Mouse (Mus musculus): ENCODE data around the gene Glyatl3. TPM values are rescaled to one million over a fixed set of nuclear protein-coding genes. Genes with fewer than 3 reads are reported as not detected.

Glyatl3 gene
- polyA plus RNA-seq (2012; rRNA removed) = not detected in 2 replicates

DNA sequence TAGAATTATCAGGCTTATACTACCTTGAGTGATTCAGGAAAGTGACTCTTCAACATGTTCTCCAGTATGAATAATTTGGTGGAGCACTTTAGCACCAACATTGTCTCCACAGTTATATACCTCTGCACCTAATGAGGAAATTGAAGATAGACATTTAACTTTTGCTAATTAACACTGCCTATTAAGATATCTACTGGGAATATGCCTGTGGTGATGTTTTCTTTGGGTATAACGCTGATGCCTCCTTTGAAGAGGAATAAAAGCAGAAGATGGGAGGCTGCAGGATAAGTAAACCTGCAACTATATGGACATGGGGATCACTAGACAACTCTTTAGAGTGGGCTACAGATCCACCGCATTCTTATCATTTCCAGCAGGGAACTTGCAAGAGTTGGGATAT, at the start of gene Glyatl3:
Gene Glyatl3 (minus strand): TSS at position 101 of the 400 bp plus-strand sequence.
- TF ChIP-seq POLR2A (IDR thresholded peaks at IDR 0.05; ENCODE audit: borderline replicate concordance, extremely low read depth, insufficient read depth, insufficient read length, poor library complexity, severe bottlenecking) (no peak), CTCF (IDR thresholded peaks at IDR 0.05; ENCODE audit: borderline replicate concordance, extremely low read depth, insufficient read depth, insufficient read length) (no peak)
- DNase-seq (ENCODE audit: low read depth) = no peak

DNA sequence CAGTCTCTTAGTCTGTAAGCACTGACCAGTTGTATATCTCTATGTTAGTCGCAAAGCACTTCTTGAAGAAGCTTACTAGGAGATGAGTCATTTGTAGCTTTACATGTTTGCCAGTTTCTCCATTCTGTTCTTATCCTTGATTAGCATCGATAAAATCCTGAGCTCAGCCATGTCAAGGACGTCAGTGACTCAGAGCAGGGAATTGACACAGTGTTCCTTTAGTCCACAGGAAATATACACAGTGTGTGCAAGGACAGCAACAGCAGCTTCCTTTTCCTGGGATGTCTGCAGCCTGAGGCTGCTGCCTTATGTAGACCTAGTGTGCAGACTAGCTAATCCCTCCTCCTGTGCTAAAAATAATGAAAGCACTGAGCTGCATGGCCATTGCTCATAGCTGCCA, 34.4 kb upstream of the Glyatl3 start:
- TF ChIP-seq POLR2A (IDR thresholded peaks at IDR 0.05; ENCODE audit: borderline replicate concordance, extremely low read depth, insufficient read depth, insufficient read length, poor library complexity, severe bottlenecking) = no peak
- TF ChIP-seq CTCF (IDR thresholded peaks at IDR 0.05; ENCODE audit: borderline replicate concordance, extremely low read depth, insufficient read depth, insufficient read length) = no peak
- no peak for DNase-seq (ENCODE audit: low read depth)

DNA sequence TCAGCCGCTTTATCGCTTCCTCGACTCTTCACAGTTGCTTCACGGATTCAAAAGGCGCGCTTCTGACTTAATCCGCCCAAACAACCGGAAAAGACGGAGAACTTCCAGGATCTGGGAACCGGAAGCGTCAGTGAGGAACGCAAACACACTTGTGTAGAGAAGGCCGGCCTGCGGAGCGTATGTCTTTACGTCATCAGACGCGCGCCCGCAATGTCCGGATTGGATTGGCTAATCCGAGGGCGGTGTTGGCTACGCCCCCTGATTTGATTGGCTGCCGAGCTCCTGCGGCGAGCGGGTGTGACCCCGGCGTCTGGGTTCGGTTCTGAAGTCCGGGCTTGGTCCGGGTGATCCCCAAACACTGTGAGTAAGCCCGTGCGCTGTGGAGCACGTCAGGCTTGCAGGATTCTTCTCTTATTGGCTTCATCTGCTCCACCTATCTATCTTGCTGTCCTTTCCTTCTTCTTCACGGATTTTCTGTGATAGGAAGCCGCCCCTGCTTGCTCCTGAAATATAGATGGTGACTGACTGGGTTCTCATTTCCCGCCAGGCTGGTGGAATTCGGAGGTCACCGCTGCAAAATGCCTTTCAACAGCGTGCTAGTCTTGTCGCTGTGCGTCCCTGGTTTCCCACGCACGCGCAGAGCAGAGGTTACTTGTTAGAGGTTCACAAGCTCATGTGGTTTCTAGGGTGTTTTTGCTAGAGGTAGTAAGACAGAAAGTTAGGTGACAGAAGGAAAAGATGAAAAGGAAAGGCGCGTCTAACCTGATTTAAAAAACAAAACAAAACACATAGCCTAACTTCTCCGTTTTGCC, 20.5 kb upstream of the Glyatl3 start, which contains the start of the genes Mut and Cenpq:
Gene Mut (plus strand): TSS at position 266 of the 812 bp plus-strand sequence.
Gene Cenpq (minus strand): TSS at position 628 of the 812 bp plus-strand sequence.
- TF ChIP-seq CTCF (IDR thresholded peaks at IDR 0.05; ENCODE audit: borderline replicate concordance, extremely low read depth, insufficient read depth, insufficient read length) (no peak), POLR2A (IDR thresholded peaks at IDR 0.05; ENCODE audit: borderline replicate concordance, extremely low read depth, insufficient read depth, insufficient read length, poor library complexity, severe bottlenecking) (peak; percentile 39; the same call in 1 of the 2 replicates)
- peak; percentile 99 for DNase-seq (ENCODE audit: low read depth)

DNA sequence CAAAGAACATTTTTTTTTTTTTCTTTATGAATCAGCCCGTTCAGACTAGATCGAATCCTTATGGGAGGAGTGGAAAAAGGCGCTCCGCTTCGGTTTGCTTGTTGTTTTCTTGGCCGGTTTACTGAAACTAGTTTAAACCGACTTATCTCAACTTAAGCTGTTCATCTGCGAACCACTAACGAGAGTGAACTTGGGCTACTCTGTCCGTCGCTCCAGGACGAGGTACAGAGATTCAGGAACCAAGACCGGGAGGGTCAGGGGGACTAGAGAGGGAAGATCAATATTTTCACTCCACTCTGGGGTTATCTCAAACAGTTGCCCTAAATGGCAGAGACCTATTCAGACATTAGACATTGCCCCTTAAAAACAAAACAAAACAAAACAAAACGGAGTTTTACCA, 19.8 kb upstream of the Glyatl3 start:
- no peak for TF ChIP-seq POLR2A (IDR thresholded peaks at IDR 0.05; ENCODE audit: borderline replicate concordance, extremely low read depth, insufficient read depth, insufficient read length, poor library complexity, severe bottlenecking)
- no peak for TF ChIP-seq CTCF (IDR thresholded peaks at IDR 0.05; ENCODE audit: borderline replicate concordance, extremely low read depth, insufficient read depth, insufficient read length)
- no peak for DNase-seq (ENCODE audit: low read depth)

DNA sequence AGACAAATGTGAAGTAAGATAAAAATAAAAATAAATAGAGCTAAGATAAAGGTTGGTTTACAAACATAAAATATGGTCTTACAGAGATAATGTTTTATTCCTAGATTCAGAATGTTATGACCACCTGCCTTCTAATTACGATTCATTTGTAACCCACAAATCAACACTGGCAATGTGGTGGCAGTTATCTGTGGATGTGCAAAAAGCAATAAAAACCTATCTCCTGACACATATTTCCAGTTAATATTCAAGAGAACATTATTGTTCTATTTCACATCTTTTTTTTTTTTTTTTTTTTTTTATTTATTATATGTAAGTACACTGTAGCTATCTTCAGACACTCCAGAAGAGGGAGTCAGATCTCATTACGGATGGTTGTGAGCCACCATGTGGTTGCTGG, 1.3 kb upstream of the Glyatl3 start:
- DNase-seq (ENCODE audit: low read depth) = no peak
- TF ChIP-seq CTCF (IDR thresholded peaks at IDR 0.05; ENCODE audit: borderline replicate concordance, extremely low read depth, insufficient read depth, insufficient read length) (no peak), POLR2A (IDR thresholded peaks at IDR 0.05; ENCODE audit: borderline replicate concordance, extremely low read depth, insufficient read depth, insufficient read length, poor library complexity, severe bottlenecking) (no peak)

DNA sequence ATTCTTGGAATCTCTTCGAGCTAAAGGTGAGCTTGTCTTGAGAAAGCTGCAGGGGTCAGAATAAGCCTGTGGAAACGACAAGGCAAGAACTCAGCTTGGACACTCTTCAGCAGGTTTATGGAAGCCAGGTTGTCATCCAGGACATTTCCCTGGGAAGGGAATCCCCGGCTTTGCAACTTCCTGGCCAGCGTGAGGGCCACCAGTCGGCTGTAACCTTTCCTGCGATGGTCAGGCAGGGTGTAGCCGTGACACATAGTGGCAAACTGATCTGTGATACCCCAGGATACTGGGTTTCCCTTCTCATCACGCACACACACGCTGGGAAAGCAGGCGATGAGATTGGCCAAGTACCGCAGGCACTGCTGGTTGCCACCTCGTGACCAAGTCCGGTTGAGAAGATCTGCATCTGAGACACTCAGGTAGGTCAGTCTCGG, 9.4 kb downstream of the Glyatl3 start:
- peak; percentile 14 for DNase-seq (ENCODE audit: low read depth)
- TF ChIP-seq POLR2A (IDR thresholded peaks at IDR 0.05; ENCODE audit: borderline replicate concordance, extremely low read depth, insufficient read depth, insufficient read length, poor library complexity, severe bottlenecking) (no peak), CTCF (IDR thresholded peaks at IDR 0.05; ENCODE audit: borderline replicate concordance, extremely low read depth, insufficient read depth, insufficient read length) (no peak)

DNA sequence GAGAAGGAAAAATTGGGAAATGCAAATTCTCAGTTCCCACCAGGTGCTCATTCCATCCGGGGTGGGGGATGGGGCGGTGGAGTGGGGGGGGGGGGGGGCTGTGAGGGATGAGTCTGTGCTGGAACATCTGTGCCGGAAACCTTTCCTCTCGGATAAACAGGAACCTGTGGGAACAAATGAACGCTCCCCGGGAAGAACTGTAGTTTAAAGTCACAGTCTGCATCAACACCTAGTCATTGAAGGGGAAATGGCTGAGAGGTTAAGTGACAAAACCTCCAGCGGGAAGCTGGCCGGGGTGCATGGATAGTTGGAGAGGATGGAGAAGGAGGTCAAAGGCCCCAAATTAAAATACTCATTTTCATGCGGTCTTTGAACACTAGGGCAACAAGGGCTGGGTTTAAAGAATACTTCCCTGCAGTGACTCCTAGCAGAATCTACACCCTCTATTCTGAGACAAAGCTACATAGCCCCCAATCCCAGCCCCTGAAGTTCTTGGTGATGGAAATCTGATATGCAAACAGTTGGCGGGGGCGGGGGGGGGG, 10.0 kb downstream of the Glyatl3 start:
- no peak for DNase-seq (ENCODE audit: low read depth)
- no peak for TF ChIP-seq POLR2A (IDR thresholded peaks at IDR 0.05; ENCODE audit: borderline replicate concordance, extremely low read depth, insufficient read depth, insufficient read length, poor library complexity, severe bottlenecking)
- no peak for TF ChIP-seq CTCF (IDR thresholded peaks at IDR 0.05; ENCODE audit: borderline replicate concordance, extremely low read depth, insufficient read depth, insufficient read length)

DNA sequence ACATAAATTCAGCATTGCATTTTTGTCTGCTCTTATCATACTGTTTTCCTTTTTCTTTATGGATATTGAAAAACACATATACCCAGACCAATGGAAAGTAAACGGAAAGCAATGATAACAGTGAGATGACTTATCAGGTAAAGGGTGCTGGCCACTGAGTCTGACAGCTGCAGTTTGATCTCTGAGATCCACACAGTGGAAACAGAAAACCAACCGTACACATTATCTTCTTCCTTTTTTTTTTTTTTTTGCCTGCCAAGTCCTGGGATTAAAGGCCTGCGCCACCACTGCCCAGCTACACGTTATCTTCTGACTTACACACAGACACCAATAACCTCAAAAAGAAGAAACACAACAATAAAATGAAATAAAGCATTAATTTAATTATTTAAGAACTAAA, 10.8 kb downstream of the Glyatl3 start:
- DNase-seq (ENCODE audit: low read depth) = no peak
- TF ChIP-seq CTCF (IDR thresholded peaks at IDR 0.05; ENCODE audit: borderline replicate concordance, extremely low read depth, insufficient read depth, insufficient read length) (no peak), POLR2A (IDR thresholded peaks at IDR 0.05; ENCODE audit: borderline replicate concordance, extremely low read depth, insufficient read depth, insufficient read length, poor library complexity, severe bottlenecking) (no peak)

DNA sequence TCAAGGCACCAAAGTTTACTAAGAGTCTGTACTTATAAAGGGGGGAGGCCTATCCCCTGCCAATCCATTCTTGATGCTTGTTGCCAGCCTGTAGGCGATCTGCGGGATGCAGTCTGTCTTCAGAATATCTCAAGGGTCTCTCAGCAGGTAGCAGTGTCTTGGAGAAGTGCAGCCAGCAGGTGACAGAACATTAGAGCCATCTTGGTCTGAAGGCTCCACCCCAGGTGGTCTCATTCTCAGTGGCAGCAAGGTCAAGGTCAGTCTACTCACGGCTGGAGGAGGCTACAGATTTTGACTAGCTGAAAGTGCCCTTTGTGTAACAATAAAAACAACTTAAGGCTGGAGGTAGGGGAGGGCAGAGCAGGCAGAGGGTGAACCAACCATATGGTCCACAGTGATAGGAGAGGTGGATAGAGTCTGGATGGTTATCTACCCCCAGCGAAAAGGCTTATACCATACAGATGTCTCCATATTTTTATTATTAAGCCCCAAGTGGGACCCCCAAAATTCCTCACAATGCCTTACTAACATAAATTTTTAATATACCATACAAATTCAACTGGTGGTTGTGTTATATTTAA, 14.3 kb downstream of the Glyatl3 start:
- DNase-seq (ENCODE audit: low read depth) = no peak
- TF ChIP-seq POLR2A (IDR thresholded peaks at IDR 0.05; ENCODE audit: borderline replicate concordance, extremely low read depth, insufficient read depth, insufficient read length, poor library complexity, severe bottlenecking) = no peak
- TF ChIP-seq CTCF (IDR thresholded peaks at IDR 0.05; ENCODE audit: borderline replicate concordance, extremely low read depth, insufficient read depth, insufficient read length) = no peak

DNA sequence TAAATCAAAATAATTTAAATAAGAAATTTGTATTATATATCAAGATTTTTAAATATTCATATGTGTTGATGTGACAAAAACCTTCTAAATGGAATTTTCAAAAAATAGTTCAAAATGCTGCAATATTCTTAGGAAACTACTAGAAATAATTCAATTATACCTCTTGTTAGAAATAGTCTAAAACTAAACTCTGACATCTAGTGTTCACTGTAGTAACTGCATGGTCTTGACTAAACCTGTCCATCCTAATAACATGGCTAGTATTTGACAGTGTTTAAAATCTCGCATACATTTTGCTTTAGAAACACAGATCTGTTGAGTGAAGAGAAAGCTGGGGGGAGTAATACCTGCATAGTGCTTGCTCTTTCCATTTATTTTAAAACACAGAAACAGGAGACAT, 17.3 kb downstream of the Glyatl3 start:
- TF ChIP-seq CTCF (IDR thresholded peaks at IDR 0.05; ENCODE audit: borderline replicate concordance, extremely low read depth, insufficient read depth, insufficient read length) (0 out of 2 replicates have a peak, but pooled peaks have one; percentile 0), POLR2A (IDR thresholded peaks at IDR 0.05; ENCODE audit: borderline replicate concordance, extremely low read depth, insufficient read depth, insufficient read length, poor library complexity, severe bottlenecking) (no peak)
- peak; percentile 54 for DNase-seq (ENCODE audit: low read depth)

DNA sequence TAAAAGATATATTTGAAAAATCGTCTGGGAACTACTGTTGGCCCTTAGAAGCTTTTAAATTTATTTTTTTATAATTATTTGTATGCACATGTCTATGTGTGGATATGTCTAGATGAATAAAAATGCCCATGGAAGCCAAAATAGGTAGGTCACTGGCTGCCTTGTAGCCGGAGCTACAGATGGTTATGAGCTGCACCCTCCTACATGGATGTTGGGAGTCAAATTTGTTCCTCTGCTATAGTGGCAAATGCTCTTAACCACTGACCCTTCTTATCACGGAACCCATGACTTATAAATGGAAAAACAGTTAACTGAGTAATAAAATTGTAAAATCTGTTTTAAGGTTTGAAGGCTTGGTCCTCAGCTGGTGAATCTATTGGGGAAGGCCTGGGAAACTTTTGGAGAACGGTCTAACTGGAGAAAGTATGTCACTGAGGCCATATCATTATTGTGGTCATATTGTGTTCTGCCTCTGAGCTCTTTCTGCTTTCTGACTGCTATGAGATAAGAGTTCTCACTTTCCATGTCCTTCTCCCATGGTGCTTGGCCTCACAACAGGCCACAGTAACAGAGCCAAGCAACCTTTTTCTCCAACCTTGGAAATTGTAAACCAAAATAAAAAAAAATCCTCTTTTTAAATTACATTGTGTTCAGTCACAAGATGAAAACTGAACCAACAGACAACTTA, 26.2 kb downstream of the Glyatl3 start:
- DNase-seq (ENCODE audit: low read depth) = no peak
- TF ChIP-seq CTCF (IDR thresholded peaks at IDR 0.05; ENCODE audit: borderline replicate concordance, extremely low read depth, insufficient read depth, insufficient read length) (no peak), POLR2A (IDR thresholded peaks at IDR 0.05; ENCODE audit: borderline replicate concordance, extremely low read depth, insufficient read depth, insufficient read length, poor library complexity, severe bottlenecking) (no peak)

Data from brain, embryonic 14.5 days (tissue).